In genomic region chr9:21332161-21333061, GRCm38 (mm10) we compare ENCODE assay signal across 8 mouse cellular contexts. TPM values are rescaled to one million over a fixed set of nuclear protein-coding genes. Genes with fewer than 3 reads are reported as not detected.
DNase-seq lines count a peak whose midpoint lies in the region; ATAC-seq and TF ChIP-seq lines count a peak whose summit lies in the region.

No protein-coding gene starts in this region.

- peak overlapping the region; percentile 88 for H3K27ac ChIP-seq in lung, embryonic 16.5 days (ENCODE audit: low read length)
- H3K27ac ChIP-seq in hindbrain, embryonic 16.5 days (ENCODE audit: low read depth, low read length), result no peak overlapping the region
- peak overlapping the region; percentile 98 for H3K27ac ChIP-seq in thymus, adult 2 months (ENCODE audit: control insufficient read depth, insufficient read depth, low read length)

- no peaks in the 10 kb centered on the region for H3K36me3 ChIP-seq in lung, embryonic 16.5 days (ENCODE audit: control insufficient read depth, insufficient read depth, low read length)
- H3K36me3 ChIP-seq in hindbrain, embryonic 16.5 days (ENCODE audit: control insufficient read depth, insufficient read depth, low read length), result no peaks in the 10 kb centered on the region
- no peaks in the 10 kb centered on the region for H3K36me3 ChIP-seq in thymus, adult 2 months (ENCODE audit: control insufficient read depth, insufficient read depth, low read length)

- H3K27me3 ChIP-seq in lung, embryonic 16.5 days (ENCODE audit: control insufficient read depth, insufficient read depth, low read depth, low read length), result no peaks in the 10 kb centered on the region
- H3K27me3 ChIP-seq in hindbrain, embryonic 16.5 days (replicated peaks; ENCODE audit: control insufficient read depth, insufficient read depth, low read length), result no peaks in the 10 kb centered on the region
- H3K27me3 ChIP-seq in thymus, adult 2 months (ENCODE audit: control insufficient read depth, insufficient read depth, low read length), result no peaks in the 10 kb centered on the region

- H3K9ac ChIP-seq in lung, embryonic 16.5 days (ENCODE audit: low read length), result peak overlapping the region; percentile 22; the same call in 1 of the 2 replicates
- H3K9ac ChIP-seq in hindbrain, embryonic 16.5 days (ENCODE audit: low read depth, low read length), result no peak overlapping the region; the same call in 1 of the 2 replicates

- no peak overlapping the region for H3K4me3 ChIP-seq in lung, embryonic 16.5 days (ENCODE audit: low read length)
- no peak overlapping the region for H3K4me3 ChIP-seq in hindbrain, embryonic 16.5 days (ENCODE audit: low read length)
- peak overlapping the region; percentile 11; the same call in 1 of the 2 replicates for H3K4me3 ChIP-seq in thymus, adult 2 months (ENCODE audit: control insufficient read depth, insufficient read depth, low read length)

- H3K9me3 ChIP-seq in lung, embryonic 16.5 days (ENCODE audit: control insufficient read depth, low read length), result no peaks in the 10 kb centered on the region
- H3K9me3 ChIP-seq in hindbrain, embryonic 16.5 days (ENCODE audit: control insufficient read depth, low read length), result no peaks in the 10 kb centered on the region

- no peak for TF ChIP-seq POLR2A in thymus, adult 2 months (IDR thresholded peaks at IDR 0.05; ENCODE audit: control insufficient read depth, extremely low read depth, insufficient read depth, low read length, poor library complexity)

- H3K4me2 ChIP-seq in lung, embryonic 16.5 days (ENCODE audit: low read depth, low read length), result no peak overlapping the region
- no peak overlapping the region for H3K4me2 ChIP-seq in hindbrain, embryonic 16.5 days (ENCODE audit: low read length)

- no peak for TF ChIP-seq CTCF in thymus, adult 2 months (IDR thresholded peaks at IDR 0.05; ENCODE audit: borderline replicate concordance, control insufficient read depth, extremely low read depth, insufficient read depth, low read length, poor library complexity)

- ATAC-seq in lung, embryonic 16.5 days (ENCODE audit: low read depth), result peak; percentile 82
- ATAC-seq in hindbrain, embryonic 16.5 days, result peak; percentile 34; the same call in 1 of the 2 replicates

- peaks cover 42% of the 10 kb centered on the region for H3K4me1 ChIP-seq in lung, embryonic 16.5 days (replicated peaks; ENCODE audit: control insufficient read depth, insufficient read depth, low read length)
- H3K4me1 ChIP-seq in hindbrain, embryonic 16.5 days (ENCODE audit: control insufficient read depth, insufficient read depth, low read depth, low read length), result peaks cover 2% of the 10 kb centered on the region; the same call in 1 of the 2 replicates
- peaks cover 54% of the 10 kb centered on the region for H3K4me1 ChIP-seq in thymus, adult 2 months (replicated peaks; ENCODE audit: control insufficient read depth, insufficient read depth, low read length)

- DNase-seq in lung, postnatal 14 days, result no peak
- DNase-seq in c-Kit-positive CD71-negative TER-119-negative erythroid progenitor cells, embryonic 14.5 days (ENCODE audit: low read depth), result peak; percentile 60
- peak; percentile 59 for DNase-seq in thymus, adult 2 months
- no peak for DNase-seq in embryo, embryonic 10 days (ENCODE audit: low spot score)
- DNase-seq in urinary bladder, postnatal 14 days (ENCODE audit: low spot score), result no peak
- no peak for DNase-seq in adipocyte (ENCODE audit: low spot score)

- 34% methylated on average over 9 of the region's 9 CpGs for WGBS in lung, embryonic 16.5 days
- 25% methylated on average over 9 of the region's 9 CpGs for WGBS in hindbrain, embryonic 16.5 days
- WGBS in thymus, adult 2 months, result 10% methylated on average over 9 of the region's 9 CpGs

RNA-seq across cellular contexts. Expression of gene Slc44a2, which starts 11.9 kb away (rescaled TPM):
- 178 and 186 TPM in 2 replicates for polyA plus RNA-seq in lung, embryonic 16.5 days (2015; fragmentation: Nextera tagmentation; extraction: Ambion mirVana)
- 63.9 and 78.0 TPM in 2 replicates for polyA plus RNA-seq in hindbrain, embryonic 16.5 days (2015; fragmentation: Nextera tagmentation; extraction: Ambion mirVana)
- polyA plus RNA-seq in thymus, adult 2 months (2012; rRNA removed), result 477 and 505 TPM in 2 replicates

RNA-seq across cellular contexts. Expression of gene Ap1m2, which starts 20.3 kb away (rescaled TPM):
- polyA plus RNA-seq in lung, embryonic 16.5 days (2015; fragmentation: Nextera tagmentation; extraction: Ambion mirVana), result 50.0 and 53.2 TPM in 2 replicates
- 2.8 and 2.9 TPM in 2 replicates for polyA plus RNA-seq in hindbrain, embryonic 16.5 days (2015; fragmentation: Nextera tagmentation; extraction: Ambion mirVana)
- 9.6 and 11.1 TPM in 2 replicates for polyA plus RNA-seq in thymus, adult 2 months (2012; rRNA removed)

RNA-seq across cellular contexts. Expression of gene Ilf3, which starts 35.3 kb away (rescaled TPM):
- polyA plus RNA-seq in lung, embryonic 16.5 days (2015; fragmentation: Nextera tagmentation; extraction: Ambion mirVana), result 160 and 168 TPM in 2 replicates
- 186 and 210 TPM in 2 replicates for polyA plus RNA-seq in hindbrain, embryonic 16.5 days (2015; fragmentation: Nextera tagmentation; extraction: Ambion mirVana)
- polyA plus RNA-seq in thymus, adult 2 months (2012; rRNA removed), result 151 and 157 TPM in 2 replicates

RNA-seq across cellular contexts. Expression of gene Cdkn2d, which starts 41.2 kb away (rescaled TPM):
- polyA plus RNA-seq in lung, embryonic 16.5 days (2015; fragmentation: Nextera tagmentation; extraction: Ambion mirVana), result 57.7 TPM in 2 replicates
- 121 and 138 TPM in 2 replicates for polyA plus RNA-seq in hindbrain, embryonic 16.5 days (2015; fragmentation: Nextera tagmentation; extraction: Ambion mirVana)
- polyA plus RNA-seq in thymus, adult 2 months (2012; rRNA removed), result 319 and 330 TPM in 2 replicates

RNA-seq across cellular contexts. Expression of gene Kri1, which starts 44.6 kb away (rescaled TPM):
- polyA plus RNA-seq in lung, embryonic 16.5 days (2015; fragmentation: Nextera tagmentation; extraction: Ambion mirVana), result 15.8 and 16.7 TPM in 2 replicates
- 14.5 and 16.8 TPM in 2 replicates for polyA plus RNA-seq in hindbrain, embryonic 16.5 days (2015; fragmentation: Nextera tagmentation; extraction: Ambion mirVana)
- 56.5 and 57.9 TPM in 2 replicates for polyA plus RNA-seq in thymus, adult 2 months (2012; rRNA removed)

Comparison
In these comparisons a context has a peak if more than half of its experiments do, and no peak if none do; other contexts are left out.
1. DNase-seq: peak in c-Kit-positive CD71-negative TER-119-negative erythroid progenitor cells, embryonic 14.5 days (single experiment) and thymus, adult 2 months (single experiment); none in lung, postnatal 14 days (single experiment), embryo, embryonic 10 days (single experiment), urinary bladder, postnatal 14 days (single experiment) and adipocyte (single experiment).